Mouse (Mus musculus) CD8-positive naive resting alpha-beta T cell, adult 57 days (primary cell): Measurements from ENCODE around the gene Gk. TPM values are rescaled to one million over a fixed set of nuclear protein-coding genes. Genes with fewer than 3 reads are reported as not detected.

Experiments used
- total RNA-seq: library from RNA; stranded (reverse); gene quantifications from one replicate; pipeline ENCODE4 v1.2.4, GENCODE M21; 2023

Gene Gk
- total RNA-seq, result 7.3 TPM

GRCm38 (mm10) chrX:85776544-85777087 is at the start of gene Gk:
Gk (minus strand) TSS chrX:85776819.

Other genes with a start within 250 kb of the Gk start
- 18.7 TPM for gene Tab3, start 202.8 kb downstream of the Gk start, total RNA-seq
- gene 5430427O19Rik, start 93.5 kb upstream of the Gk start, total RNA-seq, result 2.0 TPM